Mouse (Mus musculus) embryonic facial prominence, embryonic 14.5 days (tissue): Measurements from ENCODE around the gene Adam33. TPM values are rescaled to one million over a fixed set of nuclear protein-coding genes. Genes with fewer than 3 reads are reported as not detected.

Experiments
- ATAC-seq: fragments of 200-750 bp; cut with Nextera tagmentation; 2 replicates; pipeline ENCODE4 v1.8.0; 2017; ENCODE audit warnings: low read depth, moderate number of reproducible peaks, moderate TSS enrichment
- DNase-seq: peaks from one replicate; pipeline ENCODE4 v3.0.0-alpha.2; 2015; ENCODE audit warnings: low spot score
- H3K27ac ChIP-seq: fragments of 300-500 bp; sonication (generic); replicated peaks from 2 replicates; pipeline ENCODE4 v1.5.1; 2014; ENCODE audit warnings: low read depth, mild to moderate bottlenecking, low read length, moderate library complexity
- H3K27me3 ChIP-seq: fragments of 300-500 bp; sonication (generic); replicated peaks from 2 replicates; pipeline ENCODE4 v1.6.1; 2014; ENCODE audit warnings: low read length; ENCODE audit not compliant: control insufficient read depth, insufficient read depth
- H3K36me3 ChIP-seq: fragments of 300-500 bp; sonication (generic); 2 replicates; pipeline ENCODE4 v1.6.1; 2014; ENCODE audit warnings: low read length, mixed read lengths; ENCODE audit not compliant: control insufficient read depth, insufficient read depth
- H3K4me1 ChIP-seq: fragments of 300-500 bp; sonication (generic); 2 replicates; pipeline ENCODE4 v1.6.1; 2014; ENCODE audit warnings: antibody characterized with exemption, low read length; ENCODE audit not compliant: control insufficient read depth, insufficient read depth
- H3K4me2 ChIP-seq: fragments of 300-500 bp; sonication (generic); 2 replicates; pipeline ENCODE4 v1.6.1; 2014; ENCODE audit warnings: low read depth, mild to moderate bottlenecking, low read length, moderate library complexity, mixed read lengths
- H3K4me3 ChIP-seq: fragments of 300-500 bp; sonication (generic); 2 replicates; pipeline ENCODE4 v1.5.1; 2014; ENCODE audit warnings: low read depth, mild to moderate bottlenecking, low read length
- H3K9ac ChIP-seq: fragments of 300-500 bp; sonication (generic); 2 replicates; pipeline ENCODE4 v1.6.1; 2014; ENCODE audit warnings: low read depth, mild to moderate bottlenecking, low read length, moderate library complexity, mixed read lengths
- H3K9me3 ChIP-seq: fragments of 300-500 bp; sonication (generic); 2 replicates; pipeline ENCODE4 v1.6.1; 2016; ENCODE audit warnings: low read length; ENCODE audit not compliant: control insufficient read depth
- WGBS: fragments of 180-500 bp; shearing (Covaris S2); extraction: QIAGEN DNeasy Blood & Tissue Kit; methylation state at CpG from one replicate; pipeline ENCODE4 v1.1.7; 2014; 5-methylcytosine and 5-hydroxymethylcytosine counted together
- microRNA-seq: library from miRNA; unstranded; fragments of <30 nt; microRNA quantifications from one replicate; pipeline ENCODE4, GENCODE M21; 2016; ENCODE audit warnings: borderline number of aligned reads
- polyA plus RNA-seq: library from polyadenylated mRNA; unstranded; fragments of >200 nt; fragmentation: Nextera tagmentation; extraction: Ambion mirVana; gene quantifications from 2 replicates; pipeline ENCODE4 v1.2.1, GENCODE M21; 2014

Gene Adam33
- polyA plus RNA-seq, 1 experiment from 2014 or later, result 22.7 TPM

DNA sequence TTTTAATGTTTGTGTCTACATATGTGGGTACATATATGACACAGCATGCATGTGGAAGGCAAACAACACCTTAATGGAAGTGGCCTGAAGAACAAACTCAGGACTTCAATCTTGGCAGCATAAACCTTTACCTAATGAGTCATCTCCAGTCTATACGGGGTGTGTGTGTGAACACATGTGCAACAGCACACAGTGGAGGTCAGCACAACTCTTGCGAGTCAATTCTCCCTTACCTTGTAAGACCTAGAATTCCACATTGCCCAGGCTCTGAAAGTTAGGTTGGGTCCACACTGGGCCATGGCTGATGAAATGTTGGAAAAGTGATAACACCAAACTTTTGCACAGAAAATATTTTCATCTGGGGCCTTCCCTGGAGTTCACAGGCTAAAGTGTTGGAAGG lies 33.1 kb downstream of the Adam33 start:
- H3K27me3 ChIP-seq, result no peaks in the 10 kb centered on the region
- H3K36me3 ChIP-seq, result peaks cover 21% of the 10 kb centered on the region
- no peak overlapping the region for H3K27ac ChIP-seq
- no peaks in the 10 kb centered on the region for H3K9me3 ChIP-seq
- WGBS, result 95% methylated on average over 2 of the region's 2 CpGs
- H3K4me3 ChIP-seq, result no peak overlapping the region
- ATAC-seq, result no peak
- DNase-seq, result no peak
- no peak overlapping the region for H3K9ac ChIP-seq
- no peaks in the 10 kb centered on the region for H3K4me1 ChIP-seq
- no peak overlapping the region for H3K4me2 ChIP-seq

DNA sequence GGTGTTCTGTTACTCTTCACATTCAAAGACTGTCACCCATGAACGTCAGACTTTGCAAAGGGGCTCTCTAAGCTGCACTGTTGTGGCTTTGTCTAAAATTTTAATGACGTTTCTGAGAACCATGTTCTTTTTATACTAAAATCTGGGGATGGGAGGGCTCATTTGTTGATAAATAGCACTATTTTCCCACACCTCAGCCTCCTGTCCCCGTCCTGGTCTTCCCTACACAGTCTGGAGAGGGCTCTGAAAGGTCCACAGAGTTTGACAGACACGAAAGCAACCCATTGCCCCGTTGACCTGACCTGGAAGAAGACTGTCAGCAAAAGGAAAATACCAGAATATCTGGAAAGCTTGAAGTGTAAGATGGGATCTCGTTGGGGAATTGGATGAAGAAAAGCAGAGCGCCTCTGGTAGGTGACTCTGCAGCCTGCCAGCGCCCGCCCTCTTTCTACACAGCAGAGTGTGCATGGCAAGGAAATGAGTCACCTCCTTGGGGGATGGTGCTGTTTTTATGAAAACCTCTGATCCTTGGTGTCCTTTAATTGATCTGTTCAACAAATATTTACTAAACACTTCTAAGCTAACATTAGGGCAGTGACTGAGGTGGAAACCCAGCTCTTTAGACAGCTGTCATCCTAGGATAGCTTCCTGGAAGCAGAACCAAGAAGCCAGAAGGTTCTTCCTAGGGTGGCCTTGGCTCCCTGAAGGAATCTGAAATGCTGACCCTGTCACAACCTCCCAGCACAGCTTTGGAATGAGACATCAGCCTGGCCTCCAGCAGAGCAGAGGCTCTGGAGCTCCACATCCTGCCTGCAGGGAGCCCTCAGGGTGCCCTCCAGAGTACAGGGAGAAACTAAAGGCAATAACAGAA lies 34.3 kb downstream of the Adam33 start:
- Histone ChIP-seq H3K27me3 (no peaks in the 10 kb centered on the region), H3K4me2 (no peak overlapping the region), H3K4me1 (no peaks in the 10 kb centered on the region), H3K9ac (no peak overlapping the region), H3K27ac (no peak overlapping the region; the same call in 1 of the 2 replicates), H3K4me3 (no peak overlapping the region), H3K36me3 (peaks cover 30% of the 10 kb centered on the region), H3K9me3 (no peaks in the 10 kb centered on the region)
- WGBS, result 71% methylated on average over 9 of the region's 9 CpGs
- ATAC-seq (no peak), DNase-seq (peak; percentile 27)

DNA sequence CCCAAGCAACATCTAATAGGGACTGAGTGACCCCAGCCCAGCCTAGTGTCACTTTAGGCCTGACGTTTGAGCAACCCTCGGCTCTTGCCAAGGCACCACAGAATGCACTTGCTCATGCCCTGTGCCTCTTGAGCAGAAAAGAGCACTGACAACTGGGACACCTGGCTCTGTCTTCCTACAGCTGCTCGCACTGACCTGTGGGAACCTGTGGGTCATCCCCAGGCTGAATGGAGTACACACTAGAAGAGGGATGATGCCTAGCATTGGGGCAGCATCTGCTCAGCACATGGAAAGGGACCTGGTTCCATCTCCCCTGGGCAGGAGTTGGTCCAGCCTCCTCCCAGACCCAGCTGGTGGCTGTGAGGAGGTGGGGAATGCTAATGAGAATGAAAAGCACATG lies 36.7 kb downstream of the Adam33 start:
- H3K9me3 ChIP-seq, result no peaks in the 10 kb centered on the region
- no peak overlapping the region for H3K4me3 ChIP-seq
- H3K4me2 ChIP-seq, result no peak overlapping the region
- no peak overlapping the region for H3K9ac ChIP-seq
- DNase-seq, result no peak
- no peaks in the 10 kb centered on the region for H3K4me1 ChIP-seq
- H3K36me3 ChIP-seq, result peaks cover 50% of the 10 kb centered on the region
- no peak for ATAC-seq
- no peaks in the 10 kb centered on the region for H3K27me3 ChIP-seq
- WGBS, result 80% methylated on average over 3 of the region's 3 CpGs
- H3K27ac ChIP-seq, result no peak overlapping the region

DNA sequence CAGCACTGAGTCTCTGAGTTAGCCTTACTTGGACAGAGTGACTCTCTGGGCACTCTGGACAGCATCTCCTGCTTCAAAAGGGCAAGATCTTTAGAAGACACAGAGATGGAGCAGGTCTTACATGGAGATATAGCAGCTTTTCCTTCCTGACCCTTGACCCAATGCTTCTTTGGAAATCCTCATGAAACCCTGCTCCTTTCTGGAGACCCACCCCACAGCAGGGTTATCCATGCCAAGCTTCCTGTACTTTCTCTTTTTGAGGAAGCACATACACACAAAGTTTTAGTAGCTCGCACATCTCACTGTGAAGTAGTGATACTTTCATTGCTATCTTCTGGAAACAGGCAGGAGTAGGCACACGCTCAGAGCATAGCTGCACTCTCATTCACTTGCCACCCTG lies 38.4 kb downstream of the Adam33 start:
- Histone ChIP-seq H3K4me1 (no peaks in the 10 kb centered on the region), H3K27me3 (no peaks in the 10 kb centered on the region), H3K4me3 (no peak overlapping the region), H3K9me3 (no peaks in the 10 kb centered on the region), H3K27ac (no peak overlapping the region), H3K4me2 (no peak overlapping the region), H3K9ac (no peak overlapping the region), H3K36me3 (peaks cover 65% of the 10 kb centered on the region)
- no peak for ATAC-seq
- DNase-seq, result no peak
- WGBS, result 88% methylated on average over 2 of the region's 2 CpGs

DNA sequence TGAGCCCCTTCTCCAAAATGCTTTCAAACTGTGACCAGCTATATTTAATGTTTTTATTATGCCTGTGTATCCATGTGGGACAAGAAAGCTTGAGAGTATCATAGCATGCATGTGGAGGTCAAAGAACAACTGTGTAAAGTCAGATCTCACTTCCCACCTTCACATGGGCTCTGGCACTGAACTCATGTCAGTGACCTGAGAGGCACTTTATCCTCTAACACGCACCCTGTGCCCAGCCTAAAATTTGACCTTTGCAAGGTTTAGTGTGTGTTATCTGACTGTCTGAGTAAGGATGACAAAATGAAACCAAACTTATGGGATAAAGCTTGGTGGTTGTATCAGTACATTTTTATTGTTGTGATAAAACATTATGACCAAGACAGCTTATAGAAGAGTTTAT lies 53.0 kb downstream of the Adam33 start:
- Histone ChIP-seq H3K36me3 (peaks cover 37% of the 10 kb centered on the region), H3K27me3 (no peaks in the 10 kb centered on the region), H3K9ac (no peak overlapping the region), H3K4me2 (no peak overlapping the region), H3K9me3 (no peaks in the 10 kb centered on the region), H3K4me1 (no peaks in the 10 kb centered on the region), H3K4me3 (no peak overlapping the region), H3K27ac (no peak overlapping the region)
- no peak for DNase-seq
- 96% methylated on average over 1 of the region's 1 CpGs for WGBS
- ATAC-seq, result no peak

DNA sequence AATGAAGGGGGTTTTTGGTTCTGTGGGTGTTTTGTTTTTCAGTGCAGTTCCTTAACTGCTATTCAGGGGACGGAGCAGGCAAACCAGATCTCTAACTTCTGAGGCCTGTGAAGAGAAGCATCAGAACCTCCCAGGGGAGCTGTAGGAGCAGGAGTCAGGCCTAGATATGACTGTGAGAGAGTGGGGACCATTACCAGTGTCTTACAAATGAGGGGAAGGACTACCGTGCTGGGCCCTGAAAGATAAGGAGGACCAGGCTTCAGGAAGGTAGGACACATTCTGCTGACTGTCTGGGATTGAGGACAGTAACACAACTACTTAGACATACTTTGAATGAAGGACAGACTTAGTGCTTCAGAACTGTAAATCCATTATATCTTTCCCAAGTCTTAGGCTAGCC lies 54.5 kb downstream of the Adam33 start:
- no peaks in the 10 kb centered on the region for H3K27me3 ChIP-seq
- H3K36me3 ChIP-seq, result peaks cover 37% of the 10 kb centered on the region; the same call in 1 of the 2 replicates
- H3K9me3 ChIP-seq, result no peaks in the 10 kb centered on the region
- no peak for DNase-seq
- no peak overlapping the region for H3K27ac ChIP-seq
- no peak overlapping the region for H3K9ac ChIP-seq
- WGBS, result 91% methylated on average over 2 of the region's 2 CpGs
- ATAC-seq, result no peak
- H3K4me3 ChIP-seq, result no peak overlapping the region
- no peak overlapping the region for H3K4me2 ChIP-seq
- H3K4me1 ChIP-seq, result no peaks in the 10 kb centered on the region

Small RNA genes lying within 50 kb of the gene (microRNA-seq; reads per million reads assigned to microRNA genes)
- not detected for gene Mir6973b

Other genes starting within 250 kb of the Adam33 start
- gene 4930402H24Rik, start 157.4 kb downstream of the Adam33 start, polyA plus RNA-seq, result 33.0 and 33.3 TPM in 2 replicates
- gene Atrn, start 157.3 kb downstream of the Adam33 start, polyA plus RNA-seq, result 9.4 and 11.4 TPM in 2 replicates
- gene Gfra4, start 20.7 kb downstream of the Adam33 start, polyA plus RNA-seq, result 31.5 and 32.0 TPM in 2 replicates
- gene Siglec1, start 23.0 kb upstream of the Adam33 start, polyA plus RNA-seq, result 0.58 and 0.70 TPM in 2 replicates
- gene Hspa12b, start 63.5 kb upstream of the Adam33 start, polyA plus RNA-seq, result 9.2 and 10.9 TPM in 2 replicates
- not detected in 2 replicates for gene Gm11037, start 69.7 kb upstream of the Adam33 start, polyA plus RNA-seq
- 64.6 and 69.4 TPM in 2 replicates for gene 1700037H04Rik, start 96.3 kb upstream of the Adam33 start, polyA plus RNA-seq
- gene Cenpb, start 116.3 kb upstream of the Adam33 start, polyA plus RNA-seq, result 10.4 and 10.6 TPM in 2 replicates
- 51.2 and 60.8 TPM in 2 replicates for gene Cdc25b, start 123.1 kb upstream of the Adam33 start, polyA plus RNA-seq
- 5.5 and 9.9 TPM in 2 replicates for gene Spef1, start 123.5 kb upstream of the Adam33 start, polyA plus RNA-seq
- gene Ap5s1, start 143.3 kb upstream of the Adam33 start, polyA plus RNA-seq, result 23.5 and 25.1 TPM in 2 replicates
- gene Mavs, start 170.2 kb upstream of the Adam33 start, polyA plus RNA-seq, result 18.4 and 19.6 TPM in 2 replicates
- 36.0 and 40.1 TPM in 2 replicates for gene Pank2, start 198.7 kb upstream of the Adam33 start, polyA plus RNA-seq